In the genomic region with DNA sequence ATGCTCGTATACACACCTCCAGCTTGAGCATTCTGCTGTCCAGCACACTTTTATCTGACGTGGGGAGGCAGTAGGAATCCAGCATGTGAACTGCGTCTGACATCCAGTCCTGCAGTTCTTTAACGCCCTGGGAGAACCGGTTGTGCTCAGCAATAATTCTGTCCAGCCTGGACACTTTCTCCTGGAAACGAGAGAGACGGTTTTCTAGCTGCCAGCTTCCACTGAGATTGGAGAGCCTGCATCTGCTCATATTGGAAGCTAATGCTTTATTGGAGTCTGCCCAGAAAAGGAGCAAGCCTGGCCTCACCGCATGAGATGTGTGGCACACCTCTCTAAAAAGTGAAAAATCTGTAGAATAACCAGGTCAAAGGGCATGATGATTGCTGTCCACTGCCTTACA, we compare ENCODE assay signal across 11 mouse cellular contexts.
DNase-seq lines count a peak whose midpoint lies in the region.
"Had no signal": no experiment of that assay in that cellular context is flagged by ENCODE, and none has a peak within 500 bp of the region (broad histone marks: within the 10 kb centered on the region; RNA-seq: fewer than 3 reads in every experiment).

No protein-coding gene starts in this region.

- intact Hi-C loops in gastrocnemius, postnatal 36 days (cut with DNase I): no loop called here

- DNase-seq in gastrocnemius, postnatal 25 days: peak; percentile 21
- DNase-seq in gastrocnemius, postnatal 36 days: no peak
- DNase-seq in cerebellum, adult 11-12 months: peak; percentile 81
- peak; percentile 87 for DNase-seq in cerebellum, adult 9-10 months
- peak; percentile 66 to 71 for DNase-seq in cerebellum, postnatal 25 days
- DNase-seq in spleen, postnatal 36 days (ENCODE audit: low spot score in 2 of 2): no peak
- no peak for DNase-seq in lung, postnatal 25 days (ENCODE audit: low spot score)
- DNase-seq in Muller cell, postnatal 12 days (ENCODE audit: inconsistent ontology term): no peak
- DNase-seq: adrenal gland, adult 2 months; adrenal gland, postnatal 36 days; kidney, adult 18-20 months had no signal

Comparison
In these comparisons a context has a peak if more than half of its experiments do, and no peak if none do; other contexts are left out.
1. DNase-seq: peak in gastrocnemius, postnatal 25 days (single experiment), cerebellum, adult 11-12 months (single experiment), cerebellum, adult 9-10 months (single experiment) and cerebellum, postnatal 25 days (2 of 2); none in gastrocnemius, postnatal 36 days (0 of 2), spleen, postnatal 36 days (0 of 2), lung, postnatal 25 days (single experiment) and Muller cell, postnatal 12 days (single experiment).